Mouse (Mus musculus) c-Kit-positive CD71-positive TER-119-negative erythroid progenitor cells, embryonic 14.5 days (primary cell): Measurements from ENCODE around the gene Tnk2.
"Not testable (repeated sequence)": the region's sequence is repeated elsewhere in the genome, so short reads cannot be mapped to it uniquely, and the experiment has no call there.

Experiments
- DNase-seq: peaks from one replicate; pipeline ENCODE4 v3.0.0-alpha.2; 2013; ENCODE audit warnings: low read depth

Gene Tnk2

GRCm38 (mm10) chr16:32636331-32636730 is 7.3 kb upstream of the Tnk2 start:
- no peak for DNase-seq

- DNase-seq, result no peak
These were observed 6.7 kb upstream of the Tnk2 start for GRCm38 (mm10) chr16:32636871-32637521.

GRCm38 (mm10) chr16:32638476-32638875 is 5.2 kb upstream of the Tnk2 start:
- peak; percentile 89 for DNase-seq

- DNase-seq, result no peak
These were observed 3.6 kb upstream of the Tnk2 start for GRCm38 (mm10) chr16:32640096-32640495.

- not testable (repeated sequence) for DNase-seq
These were observed 3.0 kb upstream of the Tnk2 start for GRCm38 (mm10) chr16:32640683-32641082.

GRCm38 (mm10) chr16:32641440-32642219 is 2.0 kb upstream of the Tnk2 start:
- DNase-seq, result no peak

- DNase-seq, result no peak
These were observed 1.4 kb upstream of the Tnk2 start for GRCm38 (mm10) chr16:32642280-32642679.

- no peak for DNase-seq
These were observed 561 bp downstream of the Tnk2 start for GRCm38 (mm10) chr16:32644069-32644800.

- DNase-seq, result no peak
These were observed 1.1 kb downstream of the Tnk2 start for GRCm38 (mm10) chr16:32644801-32645170.

GRCm38 (mm10) chr16:32645361-32645914 is 1.8 kb downstream of the Tnk2 start:
- DNase-seq, result peak; percentile 74

- DNase-seq, result no peak
These were observed 2.3 kb downstream of the Tnk2 start for GRCm38 (mm10) chr16:32646014-32646413.

- DNase-seq, result no peak
These were observed 4.0 kb downstream of the Tnk2 start for GRCm38 (mm10) chr16:32647712-32648111.

GRCm38 (mm10) chr16:32650461-32650860 is 6.8 kb downstream of the Tnk2 start:
- no peak for DNase-seq

- no peak for DNase-seq
These were observed 7.4 kb downstream of the Tnk2 start for GRCm38 (mm10) chr16:32650974-32651618.

- no peak for DNase-seq
These were observed 10.5 kb downstream of the Tnk2 start for GRCm38 (mm10) chr16:32654071-32654733.

GRCm38 (mm10) chr16:32655534-32655933 is 11.9 kb downstream of the Tnk2 start:
- no peak for DNase-seq

- DNase-seq, result no peak
These were observed 12.6 kb downstream of the Tnk2 start for GRCm38 (mm10) chr16:32656321-32656720.

GRCm38 (mm10) chr16:32656794-32657193 is 13.1 kb downstream of the Tnk2 start:
- no peak for DNase-seq

- DNase-seq, result no peak
These were observed 14.0 kb downstream of the Tnk2 start for GRCm38 (mm10) chr16:32657498-32658250.

GRCm38 (mm10) chr16:32658743-32659171 is 15.1 kb downstream of the Tnk2 start:
- DNase-seq, result no peak

GRCm38 (mm10) chr16:32659385-32659784 is 15.7 kb downstream of the Tnk2 start:
- no peak for DNase-seq
